Mouse (Mus musculus) neutrophil, adult 83 days (primary cell): ENCODE results near the gene Grtp1. TPM values are rescaled to one million over a fixed set of nuclear protein-coding genes. Genes with fewer than 3 reads are reported as not detected.

ENCODE experiments used
- total RNA-seq, 2 experiments: library from RNA; stranded (reverse); gene quantifications; one replicate each; pipeline ENCODE4 v1.2.4; 2023

The Grtp1 gene
- total RNA-seq: under 1 TPM; 0.66 to 0.99 TPM

DNA sequence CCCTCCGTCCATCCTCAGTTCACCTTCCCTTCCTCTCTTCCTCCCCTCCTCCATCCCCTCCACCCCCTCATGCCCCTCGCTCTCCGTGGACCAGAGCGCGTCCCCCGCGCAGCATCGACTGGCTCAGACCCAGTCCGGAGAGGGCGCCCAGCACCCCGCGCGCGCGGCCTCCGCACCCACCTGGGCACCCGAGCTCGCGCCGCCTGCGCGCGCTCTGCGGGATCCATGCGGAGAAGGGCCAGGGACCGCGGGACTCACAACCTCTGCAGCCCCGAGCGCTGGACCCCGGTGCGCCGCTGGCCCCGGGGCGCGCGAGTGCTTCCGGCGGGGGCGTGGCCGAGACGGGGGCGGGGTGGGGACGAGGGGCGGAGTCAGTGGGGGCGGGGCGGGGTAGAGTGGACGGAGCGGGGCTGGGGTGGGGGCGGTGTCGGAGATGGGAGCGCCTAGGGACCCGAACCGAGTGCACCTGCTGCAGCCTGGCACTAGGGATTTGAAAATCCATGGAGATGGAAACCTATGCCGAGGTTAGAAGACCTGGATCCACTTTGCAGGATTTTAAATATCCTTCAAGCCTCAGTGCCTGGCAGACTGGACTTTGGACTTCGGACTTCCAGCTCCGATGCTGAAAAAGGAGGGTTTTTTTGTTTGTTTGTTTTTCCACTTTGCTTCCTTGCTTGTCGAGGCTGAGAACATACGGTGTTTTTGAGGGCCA lies at the start of gene Grtp1:
TSS of gene Grtp1 (minus strand) at position 320 of the 712 bp plus-strand sequence.

DNA sequence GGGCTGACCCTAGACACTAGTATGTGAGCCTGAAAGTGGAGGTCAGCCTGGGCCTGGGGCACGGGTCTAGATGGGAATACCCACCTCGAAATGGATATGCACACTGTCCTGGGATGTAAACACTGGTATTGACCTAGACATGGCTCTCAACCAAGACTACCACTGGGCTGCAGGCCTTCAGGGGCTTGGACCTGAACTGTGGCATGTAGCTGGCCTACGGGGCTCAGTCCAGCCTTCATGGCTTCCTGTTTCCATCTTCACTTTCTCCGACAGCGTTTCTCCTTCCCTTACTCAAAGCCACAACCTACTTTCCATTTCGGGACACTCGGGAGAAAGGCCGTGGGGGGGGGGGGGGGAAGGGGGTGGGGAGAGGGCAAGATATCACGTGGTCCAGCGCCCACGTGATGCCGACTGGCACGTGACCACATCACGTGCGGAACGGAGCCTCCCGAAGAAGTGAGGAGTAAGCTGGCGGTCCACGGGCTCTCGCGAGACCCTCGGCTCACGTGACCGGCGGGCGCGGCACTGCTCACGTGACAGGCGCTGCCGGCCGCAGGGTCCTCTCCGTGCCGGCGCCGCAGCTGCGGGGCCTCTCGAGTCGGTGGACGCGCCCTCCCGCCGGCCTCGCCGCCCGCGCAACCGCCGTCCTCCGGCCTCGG lies 41.6 kb downstream of the Grtp1 start, which contains the start of gene Lamp1:
TSS of gene Lamp1 (plus strand) at position 444 of the 659 bp plus-strand sequence.

Other genes starting within 250 kb of the Grtp1 start
- 1 to 10 TPM; 1.6 to 1.9 TPM for gene F7, start 174.6 kb downstream of the Grtp1 start, total RNA-seq
- gene F10, start 163.3 kb downstream of the Grtp1 start, total RNA-seq: 10 to 100 TPM; 43.8 to 57.0 TPM
- gene Proz, start 139.7 kb downstream of the Grtp1 start, total RNA-seq: under 1 TPM; 0.11 to 0.13 TPM
- 10 to 100 TPM; 23.7 to 24.5 TPM for gene Pcid2, start 95.2 kb downstream of the Grtp1 start, total RNA-seq
- gene Cul4a, start 95.0 kb downstream of the Grtp1 start, total RNA-seq: 10 to 100 TPM; 50.1 to 51.1 TPM
- 100 to 1,000 TPM; 332 to 340 TPM for gene Lamp1, start 41.5 kb downstream of the Grtp1 start, total RNA-seq
- under 1 TPM; 0.75 to 0.99 TPM for gene Adprhl1, start 53.5 kb upstream of the Grtp1 start, total RNA-seq
- gene Dcun1d2, start 87.5 kb upstream of the Grtp1 start, total RNA-seq: 10 to 100 TPM in 1 of 2 experiments, 1 to 10 TPM in 1; 9.3 to 10.7 TPM
- gene Tmco3, start 87.6 kb upstream of the Grtp1 start, total RNA-seq: 10 to 100 TPM; 48.6 to 49.7 TPM
- gene Tfdp1, start 138.1 kb upstream of the Grtp1 start, total RNA-seq: 100 to 1,000 TPM; 173 to 183 TPM
- gene Atp4b, start 196.2 kb upstream of the Grtp1 start, total RNA-seq: not detected
- gene Grk1, start 204.5 kb upstream of the Grtp1 start, total RNA-seq: not detected
- not detected for gene Tmem255b, start 234.6 kb upstream of the Grtp1 start, total RNA-seq